Mouse (Mus musculus) thymus, postnatal 36 days (tissue): ENCODE measurements around the gene Paqr8.
A peak's percentile ranks its signal among the peaks of the same experiment; 100 is the strongest.

Experiments used
- DNase-seq, 2 experiments: peaks; one replicate each; pipeline ENCODE4 v3.0.0; 2022; ENCODE audit warnings: mixed read lengths in 2 of 2

The Paqr8 gene

GRCm38 (mm10) chr1:20890404-20890921, at the start of gene Paqr8:
TSS of gene Paqr8 (plus strand) at chr1:20890606.
- peak; percentile 79 to 83 for DNase-seq

DNA sequence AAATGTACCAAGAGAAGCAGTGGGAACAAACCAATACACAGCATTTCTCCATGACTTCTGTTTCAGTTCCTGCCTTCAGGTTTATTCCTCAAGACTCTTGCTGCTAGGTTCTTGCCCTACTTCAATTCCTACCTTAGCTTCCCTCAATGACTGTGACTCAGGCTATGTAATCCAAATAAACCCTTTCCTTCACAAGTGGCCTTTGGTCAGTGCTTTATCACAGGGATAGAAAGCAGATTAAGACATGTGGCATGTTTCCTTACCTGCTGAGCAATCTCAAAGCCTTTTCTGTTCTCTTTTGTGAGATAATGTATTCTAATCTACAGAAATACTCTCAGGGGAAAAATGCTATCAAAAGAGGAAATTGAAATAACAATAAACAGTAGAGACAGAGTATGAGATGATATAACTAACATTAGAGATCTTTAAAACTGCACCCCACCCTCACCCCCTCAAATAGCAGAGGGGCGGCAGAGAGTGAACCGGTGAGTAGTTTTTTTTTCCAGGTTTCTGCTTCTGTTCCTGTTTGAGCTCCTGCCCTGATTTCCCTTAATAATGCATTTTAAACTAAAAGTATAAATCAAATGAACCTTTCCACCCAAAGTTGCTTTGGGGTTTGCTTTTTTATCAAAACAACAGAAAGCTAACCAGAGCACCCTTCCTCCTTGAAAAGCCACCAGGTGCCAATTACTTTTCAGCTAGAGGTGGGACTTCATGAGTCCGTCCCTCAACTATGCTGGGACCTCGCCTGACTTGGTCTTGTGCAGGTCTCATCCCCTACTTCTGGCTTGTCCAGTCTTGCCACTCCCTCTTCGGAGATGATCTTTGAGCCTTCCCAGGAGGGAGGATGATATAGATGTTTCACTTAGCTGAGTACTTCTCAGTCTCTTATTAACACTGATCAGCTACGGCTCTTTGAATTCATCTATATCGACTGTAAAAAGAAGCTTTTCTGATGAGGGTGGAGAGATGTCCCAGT, 33.2 kb upstream of the Paqr8 start:
- DNase-seq, result no peak

DNA sequence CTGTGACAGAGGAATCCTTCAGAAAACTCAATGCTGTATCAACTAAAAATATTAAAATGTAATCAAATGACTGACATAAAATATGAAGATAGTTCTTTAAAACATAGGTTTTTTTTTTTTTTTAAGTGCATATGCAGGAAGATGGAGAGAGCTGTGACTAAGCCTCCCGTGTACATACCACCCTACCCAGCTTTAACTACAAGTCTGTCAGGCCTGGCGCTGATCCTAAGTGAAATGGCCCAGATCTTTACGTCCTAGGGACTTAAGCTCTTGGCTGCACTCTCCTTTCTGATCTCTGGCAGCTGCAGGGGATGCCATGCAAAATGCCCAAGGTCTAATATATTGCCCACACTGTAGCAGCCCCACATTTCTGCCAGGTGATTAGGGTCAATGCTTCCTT, 29.6 kb upstream of the Paqr8 start:
- no peak for DNase-seq

DNA sequence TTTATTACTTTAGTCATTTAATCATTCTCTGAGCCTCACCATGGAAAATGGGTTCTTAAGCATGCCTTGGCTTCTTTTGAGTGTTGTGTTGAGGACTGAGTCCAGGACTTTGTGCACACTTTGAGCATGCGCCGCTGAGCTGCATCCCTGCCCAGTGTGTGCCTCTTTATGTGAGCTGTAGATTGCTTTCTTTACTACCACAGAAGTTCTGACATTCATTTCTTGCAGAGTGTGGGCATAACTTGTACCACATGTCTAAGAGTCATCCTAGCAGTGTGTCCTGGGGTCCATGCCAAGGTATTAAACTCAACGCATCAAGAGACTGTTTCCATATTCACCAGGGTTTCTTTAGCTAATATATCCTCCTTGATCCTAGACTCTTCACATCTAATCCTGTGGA, 28.5 kb upstream of the Paqr8 start:
- DNase-seq, result no peak

DNA sequence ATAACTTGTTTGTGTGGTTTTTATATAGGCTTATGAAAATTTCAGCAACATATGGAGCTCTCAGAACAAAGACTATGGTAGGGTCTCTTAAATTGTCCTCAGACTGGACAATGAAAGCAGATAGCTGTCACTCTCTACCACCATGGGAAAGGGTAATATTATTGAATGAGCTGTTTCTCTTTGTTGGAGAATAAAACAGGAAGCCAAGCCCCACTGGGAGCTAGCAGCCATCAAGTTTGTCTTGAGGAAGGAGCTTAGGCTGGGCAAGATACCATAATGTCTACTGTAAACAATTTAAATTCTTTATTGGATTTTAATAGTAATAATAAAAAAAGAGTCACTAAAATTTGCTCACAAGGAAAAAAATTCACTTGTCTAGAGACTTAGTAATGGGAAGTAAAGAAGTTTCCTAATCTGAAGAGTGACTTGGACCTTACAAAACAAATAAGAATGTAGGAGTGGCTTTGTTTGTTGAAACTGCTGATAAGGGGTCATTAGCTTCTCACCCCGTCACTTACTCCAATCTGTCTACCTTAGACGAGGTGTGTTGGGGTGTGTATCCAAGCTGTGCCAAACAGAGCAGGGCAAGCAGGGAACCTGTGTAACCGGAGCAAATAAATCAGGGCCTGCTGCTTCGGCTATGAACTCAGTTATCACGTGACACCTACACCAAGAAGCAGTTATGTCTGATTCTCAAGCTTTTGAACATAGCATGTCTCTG, 26.8 kb upstream of the Paqr8 start:
- no peak for DNase-seq

DNA sequence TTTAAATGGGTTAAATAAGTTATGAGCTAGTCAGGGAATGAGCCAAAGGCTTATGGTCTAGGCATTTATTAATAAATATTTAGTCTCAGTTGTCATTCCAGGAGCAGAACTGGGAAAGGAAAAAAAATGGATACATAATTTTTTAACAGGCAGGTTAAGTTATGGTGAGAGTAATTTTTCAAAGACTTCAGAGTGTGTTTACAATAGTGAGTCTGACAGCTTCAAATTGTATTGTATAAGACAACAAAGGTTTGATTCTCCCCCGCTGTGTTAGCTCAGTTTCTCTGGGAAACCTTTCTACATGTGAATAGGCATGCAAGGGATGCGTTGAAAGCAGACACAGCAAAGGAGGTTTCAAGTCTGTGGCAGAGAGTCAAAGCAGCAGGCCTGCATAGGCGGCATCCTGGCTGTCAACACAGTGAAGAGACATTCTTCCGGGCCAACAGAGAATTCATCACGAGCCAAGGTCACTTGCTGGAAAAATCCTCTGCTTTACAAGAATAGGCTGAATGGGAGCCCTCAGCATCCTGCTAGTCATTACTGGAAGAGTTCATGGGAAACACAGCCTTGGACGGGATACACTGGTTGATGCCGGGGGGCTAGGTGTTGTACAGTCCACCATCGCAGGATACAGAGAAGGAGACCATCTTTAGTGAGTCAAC, 23.0 kb upstream of the Paqr8 start:
- DNase-seq, result no peak

- no peak for DNase-seq
These were observed 22.4 kb upstream of the Paqr8 start for GRCm38 (mm10) chr1:20868036-20868435.

DNA sequence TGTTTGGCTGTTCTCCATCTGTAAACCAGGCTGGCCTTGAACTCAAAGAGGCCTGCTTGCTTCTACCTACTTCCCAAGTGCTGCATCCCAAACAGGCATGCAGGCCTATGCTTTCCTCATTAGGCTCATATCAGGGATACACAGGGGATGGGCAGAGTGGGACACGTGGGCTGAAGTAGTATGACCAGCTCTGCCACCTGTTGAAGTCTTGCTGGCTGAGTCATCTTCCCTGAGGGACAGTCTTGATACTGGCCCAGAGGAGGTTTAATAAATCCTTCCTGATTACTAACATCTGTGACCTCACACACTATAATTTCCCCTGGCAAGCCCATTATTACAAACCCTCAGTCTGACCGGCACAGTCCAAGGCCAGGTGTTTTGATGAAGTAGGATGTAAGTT, 19.5 kb upstream of the Paqr8 start:
- no peak for DNase-seq

DNA sequence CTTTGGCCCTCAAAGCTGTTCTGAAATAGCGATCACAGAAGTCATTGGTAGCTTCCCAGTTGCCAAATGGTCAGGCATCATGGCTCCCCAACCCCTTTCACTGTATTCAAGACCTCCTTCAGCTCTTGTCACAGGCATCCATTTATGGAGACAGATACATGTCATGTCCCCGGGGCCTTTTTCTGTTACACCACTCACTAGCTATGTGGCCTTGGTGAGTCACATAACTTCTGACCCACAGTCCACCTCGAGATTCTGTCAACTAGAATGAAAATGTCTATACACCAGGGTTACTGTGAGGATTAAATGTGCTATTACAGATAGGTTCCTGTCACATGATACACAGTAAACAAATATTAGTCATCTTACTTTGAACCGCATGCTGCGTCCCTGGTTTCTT, 17.9 kb upstream of the Paqr8 start:
- no peak for DNase-seq

DNA sequence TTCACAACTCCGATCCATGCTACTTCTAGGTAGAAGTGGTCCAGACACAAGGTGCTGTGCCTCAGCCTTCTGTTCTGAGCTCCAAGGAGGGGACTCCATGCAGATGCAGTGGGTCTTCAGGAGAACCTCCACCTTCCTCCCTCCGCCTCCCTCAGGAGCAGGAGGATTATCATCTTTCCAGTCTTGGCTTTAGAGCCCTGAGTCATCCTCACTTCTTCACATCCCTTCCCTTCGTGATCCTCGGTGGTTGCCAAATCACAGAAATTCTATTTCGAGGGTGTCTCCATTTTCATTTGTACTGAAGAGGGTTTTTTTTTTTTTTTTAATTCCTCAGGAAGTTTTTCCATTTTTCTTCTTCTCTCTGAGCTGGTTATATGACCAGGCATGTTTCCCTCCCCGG, 16.3 kb upstream of the Paqr8 start:
- no peak for DNase-seq

DNA sequence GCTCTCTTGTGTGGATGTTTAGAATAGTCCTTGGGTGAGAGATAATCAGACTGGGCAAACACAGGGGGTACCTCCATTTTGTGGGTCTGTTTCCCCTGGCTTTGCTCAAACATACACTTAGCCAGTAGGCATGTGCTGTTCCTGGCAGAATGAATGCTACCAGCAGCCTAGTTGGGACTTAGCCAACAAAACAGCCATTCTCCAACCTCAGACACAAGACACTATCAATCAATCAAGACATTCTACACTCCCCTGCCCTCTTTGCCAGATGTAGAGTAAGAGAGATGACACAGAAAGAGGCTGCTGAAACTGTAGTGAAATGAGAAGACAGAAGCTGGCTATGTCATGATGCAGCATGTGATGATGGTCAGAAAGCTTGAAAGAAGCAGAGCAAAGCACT, 13.1 kb upstream of the Paqr8 start:
- DNase-seq, result no peak

DNA sequence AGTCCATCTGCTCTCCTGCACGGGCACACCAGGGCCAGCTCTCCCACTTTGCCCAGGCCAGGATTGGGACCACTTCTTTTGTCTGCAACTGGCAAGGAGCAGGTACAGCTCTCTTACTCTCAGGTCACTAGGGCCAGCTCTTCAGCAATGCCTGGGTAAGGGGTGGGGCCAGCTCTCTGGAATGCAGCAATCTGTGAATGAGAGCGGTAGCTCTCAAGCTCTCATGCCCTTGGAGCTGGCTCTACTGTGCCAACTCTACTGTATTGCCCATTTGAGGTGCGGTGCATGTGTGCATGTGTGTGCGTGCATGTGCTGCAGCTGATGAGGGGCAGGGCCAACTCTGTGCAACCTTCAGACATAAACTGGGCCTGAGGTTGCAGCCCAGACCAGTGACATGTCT, 11.0 kb upstream of the Paqr8 start:
- DNase-seq, result no peak

GRCm38 (mm10) chr1:20883079-20883478, 7.3 kb upstream of the Paqr8 start:
- DNase-seq, result no peak

- no peak for DNase-seq
These were observed 566 bp upstream of the Paqr8 start for GRCm38 (mm10) chr1:20889677-20890403.

DNA sequence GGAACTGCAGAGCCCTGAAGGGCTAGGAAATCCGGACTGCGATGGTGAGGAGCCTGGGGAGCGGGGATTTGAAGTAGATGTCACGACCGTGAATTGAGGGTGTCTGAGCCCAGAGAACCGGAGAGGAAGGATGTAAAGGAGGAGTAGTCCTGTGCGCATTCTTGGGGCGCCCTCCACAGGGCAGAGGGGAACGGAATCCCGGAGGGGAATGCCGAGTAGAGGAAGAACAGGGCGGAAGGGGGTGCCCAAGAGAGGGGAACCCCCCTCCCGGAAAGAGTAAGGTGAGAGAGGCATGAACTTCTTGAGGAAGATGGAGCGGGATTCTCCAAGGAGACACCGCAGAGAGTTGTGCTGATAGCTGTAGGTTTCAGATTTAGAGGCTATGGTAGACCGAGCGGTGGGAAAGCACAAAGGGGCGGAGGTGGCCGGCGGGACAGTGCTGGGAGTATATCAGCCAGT, 564 bp downstream of the Paqr8 start:
- DNase-seq, result peak; percentile 77 to 78

- no peak for DNase-seq
These were observed 2.7 kb downstream of the Paqr8 start for GRCm38 (mm10) chr1:20893059-20893458.

GRCm38 (mm10) chr1:20898391-20898790, 8.0 kb downstream of the Paqr8 start:
- DNase-seq, result no peak

DNA sequence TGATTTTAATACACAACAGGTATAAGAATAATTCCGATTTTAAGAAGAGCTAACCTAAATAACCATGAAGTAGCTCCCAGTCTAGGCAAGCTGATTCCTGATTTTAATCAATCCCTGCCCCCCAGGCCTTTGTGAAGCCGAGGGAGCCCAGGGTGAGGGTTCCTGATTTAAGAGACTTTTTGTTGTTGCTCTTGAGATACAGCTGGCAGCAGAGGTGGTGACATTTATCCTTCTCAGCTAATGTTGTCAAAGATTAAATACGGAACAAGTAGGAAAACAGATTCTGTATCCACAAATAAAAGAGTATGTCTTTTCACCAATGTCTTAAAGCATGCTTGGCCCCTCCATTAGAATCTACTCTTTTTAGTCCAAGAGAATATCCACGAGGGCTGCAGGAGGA, 9.9 kb downstream of the Paqr8 start:
- no peak for DNase-seq

DNA sequence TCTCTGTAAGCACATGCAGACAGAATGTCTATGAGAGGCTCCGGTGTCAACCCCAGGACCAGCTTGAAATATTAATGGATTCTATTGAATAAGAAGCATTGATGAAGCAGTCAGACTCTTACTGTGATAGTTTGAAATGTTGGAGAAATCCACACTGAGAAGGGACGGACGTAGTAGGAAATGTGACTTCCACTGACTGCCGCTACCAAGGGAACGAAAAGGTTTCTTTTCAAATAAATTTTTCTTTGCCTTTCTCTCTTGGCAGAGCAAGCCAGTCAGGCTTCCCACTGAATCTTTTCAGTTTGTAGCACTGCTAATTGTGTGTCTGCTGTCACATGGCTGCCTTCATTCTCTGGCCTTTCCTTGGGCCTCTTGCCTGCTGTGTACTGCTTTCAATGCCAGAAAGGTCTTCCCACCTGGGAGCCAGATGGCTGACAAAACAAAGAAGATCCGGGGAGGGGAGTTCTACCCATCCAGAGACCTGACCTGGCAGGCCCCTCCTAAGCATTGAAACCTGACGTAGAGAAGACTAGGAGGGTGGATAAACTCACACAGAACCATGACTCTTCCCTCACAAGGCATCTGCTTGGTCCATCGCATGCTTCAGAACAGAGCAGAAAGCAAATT, 15.2 kb downstream of the Paqr8 start:
- DNase-seq, result no peak

GRCm38 (mm10) chr1:20906128-20906515, 15.7 kb downstream of the Paqr8 start:
- no peak for DNase-seq

DNA sequence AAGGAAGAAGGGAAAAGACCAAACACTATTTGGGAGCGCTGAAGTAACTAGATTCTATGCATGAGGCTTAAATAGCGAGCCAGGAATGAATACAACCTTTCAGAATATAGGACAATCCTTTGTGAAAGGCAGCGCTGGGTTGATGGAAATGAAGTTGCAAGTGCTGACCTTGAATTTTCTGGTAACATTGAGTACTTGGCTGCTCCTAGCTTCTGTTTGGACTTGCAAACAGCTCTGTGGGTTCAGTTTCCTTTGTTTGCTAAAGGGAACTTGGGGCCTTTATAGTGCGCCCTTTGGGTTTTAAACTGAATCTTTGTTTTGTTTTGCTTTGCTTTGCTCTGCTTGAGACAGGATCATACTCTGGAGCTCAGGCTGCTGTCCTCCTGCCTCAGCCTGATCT, 18.1 kb downstream of the Paqr8 start:
- no peak for DNase-seq

DNA sequence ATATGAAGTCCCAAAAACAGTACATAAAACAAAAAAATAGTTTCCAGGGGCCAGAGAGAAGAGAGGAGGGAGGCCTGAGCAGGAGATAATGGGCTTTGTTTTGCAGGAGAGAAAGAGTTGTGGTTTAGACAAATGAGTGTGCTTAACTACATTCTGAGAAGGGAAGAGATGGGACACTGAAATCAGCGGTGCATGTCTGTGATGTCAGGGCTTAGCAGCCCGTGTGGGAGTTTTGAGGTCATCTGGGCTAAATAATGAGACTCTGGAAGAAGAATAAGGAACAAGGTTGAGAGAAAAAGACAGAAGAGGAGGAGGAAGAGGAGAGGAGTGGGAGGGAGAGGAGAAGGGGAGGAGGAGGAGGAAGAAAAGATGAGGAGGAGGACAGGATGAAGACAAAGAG, 21.7 kb downstream of the Paqr8 start:
- no peak for DNase-seq
